Mouse (Mus musculus): ENCODE data around the gene Nup88.

Gene Nup88

GRCm38 (mm10) chr11:70969821-70970559 is at the start of gene Nup88, which contains the start of gene Rpain:
Gene Nup88, minus strand, starts transcription at chr11:70969973.
Gene Rpain, plus strand, starts transcription at chr11:70970213.
- peak; percentile 91 to 94 for DNase-seq (ENCODE audit: low spot score in 2 of 2)

- no peak for DNase-seq (ENCODE audit: low spot score in 2 of 2)
Measured at GRCm38 (mm10) chr11:71018416-71019200, 48.8 kb upstream of the Nup88 start.

GRCm38 (mm10) chr11:71017051-71017450 is 47.3 kb upstream of the Nup88 start:
- no peak for DNase-seq (ENCODE audit: low spot score in 2 of 2)

DNA sequence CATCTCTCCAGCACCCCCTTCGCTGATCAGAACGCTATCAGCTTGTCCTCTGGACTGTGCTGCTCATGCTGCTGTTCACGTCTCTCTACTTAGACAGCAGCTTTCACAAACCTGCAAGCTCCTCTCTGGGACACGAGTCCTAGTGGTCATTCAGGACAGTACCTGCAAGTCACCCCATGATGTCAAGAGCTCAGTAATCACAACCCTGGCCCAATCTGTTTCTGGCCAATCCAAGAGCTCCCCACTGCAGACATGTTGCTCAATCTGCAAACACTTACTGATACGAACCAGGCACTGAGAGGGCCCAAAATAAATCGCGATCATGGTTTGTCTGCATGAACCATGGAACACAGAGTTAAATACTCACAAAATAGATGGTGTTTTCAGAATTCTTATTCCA is 43.0 kb upstream of the Nup88 start:
- no peak for DNase-seq (ENCODE audit: low spot score in 2 of 2)

- no peak for DNase-seq (ENCODE audit: low spot score in 2 of 2)
Measured at GRCm38 (mm10) chr11:71008321-71008720, 38.5 kb upstream of the Nup88 start.

GRCm38 (mm10) chr11:71007831-71008230 is 38.1 kb upstream of the Nup88 start:
- no peak for DNase-seq (ENCODE audit: low spot score in 2 of 2)

- DNase-seq (ENCODE audit: low spot score in 2 of 2): no peak
Measured at GRCm38 (mm10) chr11:71007026-71007425, 37.3 kb upstream of the Nup88 start.

- no peak for DNase-seq (ENCODE audit: low spot score in 2 of 2)
Measured at GRCm38 (mm10) chr11:71005046-71005445, 35.3 kb upstream of the Nup88 start.

DNA sequence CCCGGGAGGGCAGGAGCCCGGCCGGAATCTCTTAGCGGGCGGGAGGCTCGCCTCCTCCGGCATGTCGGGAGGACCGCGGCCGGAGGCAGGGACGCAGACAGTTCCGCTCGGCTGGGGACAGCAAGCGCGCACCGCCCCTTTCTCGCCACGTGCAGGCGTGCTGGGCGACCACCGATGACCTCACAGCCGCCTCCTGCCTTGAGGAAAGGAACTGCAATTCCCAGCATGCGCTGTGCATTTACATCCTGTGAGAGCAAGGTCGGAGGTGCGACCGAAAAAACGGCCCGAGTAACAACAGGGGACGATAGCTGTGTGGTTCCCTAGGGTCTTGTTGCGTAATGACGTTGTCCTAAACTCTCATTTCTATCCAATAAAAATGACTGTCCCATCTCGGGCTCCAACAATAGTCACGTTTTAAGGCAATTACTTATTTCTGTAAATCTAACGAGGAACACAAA is 34.6 kb upstream of the Nup88 start, which contains the start of gene Dhx33:
Gene Dhx33, minus strand, starts transcription at position 122 of the 458 bp plus-strand sequence.
- peak; percentile 95 for DNase-seq (ENCODE audit: low spot score in 2 of 2)

GRCm38 (mm10) chr11:71003611-71004315 is 34.0 kb upstream of the Nup88 start:
- peak in 1 of 2 experiments; percentile 52 for DNase-seq (ENCODE audit: low spot score in 2 of 2)

DNA sequence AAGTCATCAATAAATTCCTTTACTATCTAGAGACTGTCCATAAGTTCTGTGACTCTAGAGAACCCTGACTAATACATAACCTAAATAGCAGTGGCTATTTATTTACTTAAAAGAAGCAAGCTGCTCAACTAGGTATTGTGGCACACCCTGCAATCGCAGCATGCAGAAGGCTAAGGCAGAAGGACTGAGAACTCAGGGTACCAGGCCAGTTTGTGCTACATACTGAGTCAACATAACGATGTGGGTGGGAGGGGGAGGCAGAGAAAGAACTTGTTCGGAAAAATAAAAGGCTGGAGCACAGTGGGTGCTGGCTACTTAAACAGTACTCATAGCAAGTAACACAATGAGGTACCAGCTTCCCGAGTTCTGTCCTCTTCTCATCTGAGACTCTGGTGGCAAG is 31.4 kb upstream of the Nup88 start:
- no peak for DNase-seq (ENCODE audit: low spot score in 2 of 2)

DNA sequence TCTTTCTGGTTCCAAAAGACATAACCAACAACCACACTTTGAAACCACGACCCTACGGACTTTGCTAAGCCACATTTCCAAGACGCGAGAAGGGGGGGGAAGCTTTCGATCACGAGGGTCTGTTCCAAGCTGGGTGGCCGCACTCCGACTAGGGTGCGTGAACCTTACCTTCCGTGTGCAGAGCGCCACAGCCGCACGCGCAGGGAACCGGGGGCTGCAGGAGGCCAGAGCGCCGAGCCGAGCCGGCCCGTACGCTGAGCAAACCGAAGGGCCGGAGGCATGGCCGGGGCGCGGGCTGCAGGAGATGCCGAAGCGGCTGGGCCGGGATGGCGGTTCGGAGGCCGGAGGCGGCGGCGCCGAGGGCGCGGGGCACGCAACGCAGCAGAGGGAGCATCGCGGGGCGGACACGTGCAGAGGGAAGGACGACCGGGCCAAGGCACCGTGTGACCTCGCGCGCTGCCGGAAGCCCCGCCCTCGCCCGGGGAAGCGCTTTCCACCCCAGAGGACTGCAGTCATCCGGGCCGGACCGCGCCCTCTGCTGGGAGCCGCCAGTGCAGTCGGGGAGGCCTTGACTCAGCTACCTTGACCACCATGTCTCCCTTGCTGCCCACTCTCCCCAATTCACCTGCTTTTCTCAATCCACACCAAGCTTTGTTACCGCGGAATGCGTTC is 12.9 kb upstream of the Nup88 start, which contains the start of gene C1qbp:
Gene C1qbp, minus strand, starts transcription at position 470 of the 672 bp plus-strand sequence.
- peak; percentile 95 to 99 for DNase-seq (ENCODE audit: low spot score in 2 of 2)

DNA sequence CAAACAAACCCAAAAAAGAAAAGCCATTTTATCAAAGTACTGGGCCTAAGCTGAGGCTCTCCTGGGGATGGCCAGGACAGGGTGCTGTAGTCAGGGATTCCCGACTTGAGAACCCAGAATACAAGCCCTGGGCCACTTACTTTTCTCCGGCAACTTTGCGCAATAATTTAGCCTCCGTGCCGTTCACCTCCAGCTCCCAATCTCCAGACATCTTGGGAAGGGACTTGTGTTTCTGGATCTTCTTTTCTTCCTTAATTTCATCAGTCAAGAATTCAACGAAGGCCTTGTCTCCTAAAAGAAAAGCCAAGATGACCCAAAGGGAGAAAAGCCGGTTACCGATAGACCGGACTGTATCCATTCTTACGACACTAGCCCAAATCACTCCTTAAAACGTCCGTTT is 12.3 kb upstream of the Nup88 start:
- DNase-seq (ENCODE audit: low spot score in 2 of 2): no peak

DNA sequence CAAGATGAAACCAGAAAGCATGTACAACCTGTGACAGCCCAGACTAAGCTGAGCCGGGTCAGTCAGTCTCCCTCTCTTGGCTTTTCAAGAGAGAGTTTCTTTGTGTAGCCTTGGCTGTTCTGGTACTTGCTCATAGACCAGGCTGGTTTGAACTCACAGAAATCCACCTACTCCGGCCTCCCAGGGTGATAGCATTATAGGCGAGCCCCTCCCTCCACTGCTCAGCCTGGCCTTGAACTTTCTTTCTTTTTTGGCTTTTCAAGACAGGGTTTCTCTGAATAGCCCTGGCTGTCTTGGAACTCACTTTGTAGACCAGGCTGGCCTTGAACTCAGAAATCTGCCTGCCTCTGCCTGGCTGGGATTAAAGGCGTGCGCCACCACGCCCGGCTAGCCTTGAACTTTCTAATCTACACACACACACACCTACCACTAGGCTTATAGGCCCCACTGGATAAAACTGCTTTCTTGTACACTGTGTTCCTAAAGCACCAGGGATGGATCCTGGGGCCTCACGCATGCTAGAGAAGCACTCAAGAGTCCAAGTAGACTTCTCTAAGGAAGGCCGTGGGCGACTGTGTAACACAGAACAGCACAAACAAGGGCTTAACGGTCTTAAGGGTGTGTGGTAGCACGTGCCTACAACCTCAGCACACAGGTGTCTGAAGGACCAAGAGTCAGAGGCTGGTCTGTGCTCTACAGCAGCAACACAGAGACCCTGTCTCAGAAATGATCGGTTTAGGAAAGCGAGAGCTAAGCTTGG is 11.2 kb upstream of the Nup88 start:
- DNase-seq (ENCODE audit: low spot score in 2 of 2): no peak

- DNase-seq (ENCODE audit: low spot score in 2 of 2): no peak
Measured at GRCm38 (mm10) chr11:70980232-70980631, 10.5 kb upstream of the Nup88 start.

GRCm38 (mm10) chr11:70977293-70977692 is 7.5 kb upstream of the Nup88 start:
- no peak for DNase-seq (ENCODE audit: low spot score in 2 of 2)

DNA sequence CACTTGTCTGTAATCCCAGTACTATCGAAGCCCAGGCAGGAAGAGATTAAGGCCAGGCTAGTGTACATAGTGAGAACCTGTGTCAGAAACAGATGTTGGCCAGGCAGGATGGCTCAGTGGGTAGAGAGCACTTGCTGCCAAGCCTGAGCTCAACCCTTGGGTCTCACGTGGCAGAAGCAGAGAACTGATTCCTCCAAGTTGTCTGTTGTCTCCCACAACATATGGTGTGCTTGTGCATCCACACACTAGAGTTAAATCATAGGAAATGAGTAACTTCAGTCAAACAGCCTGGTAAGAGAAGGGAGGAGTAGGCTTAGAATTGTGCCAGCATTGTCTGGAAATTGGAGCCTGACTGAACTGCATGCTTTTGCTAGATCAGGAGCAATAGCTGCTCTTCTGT is 5.4 kb upstream of the Nup88 start:
- DNase-seq (ENCODE audit: low spot score in 2 of 2): no peak

GRCm38 (mm10) chr11:70973947-70974346 is 4.2 kb upstream of the Nup88 start:
- peak; percentile 31 to 63 for DNase-seq (ENCODE audit: low spot score in 2 of 2)

GRCm38 (mm10) chr11:70972586-70972985 is 2.8 kb upstream of the Nup88 start:
- no peak for DNase-seq (ENCODE audit: low spot score in 2 of 2)
